Mouse (Mus musculus): ENCODE results near the gene Hoxc9. TPM values are rescaled to one million over a fixed set of nuclear protein-coding genes. Genes with fewer than 3 reads are reported as not detected.

Hoxc9 gene
- total RNA-seq, 2 experiments from 2014 or later, result not detected

DNA sequence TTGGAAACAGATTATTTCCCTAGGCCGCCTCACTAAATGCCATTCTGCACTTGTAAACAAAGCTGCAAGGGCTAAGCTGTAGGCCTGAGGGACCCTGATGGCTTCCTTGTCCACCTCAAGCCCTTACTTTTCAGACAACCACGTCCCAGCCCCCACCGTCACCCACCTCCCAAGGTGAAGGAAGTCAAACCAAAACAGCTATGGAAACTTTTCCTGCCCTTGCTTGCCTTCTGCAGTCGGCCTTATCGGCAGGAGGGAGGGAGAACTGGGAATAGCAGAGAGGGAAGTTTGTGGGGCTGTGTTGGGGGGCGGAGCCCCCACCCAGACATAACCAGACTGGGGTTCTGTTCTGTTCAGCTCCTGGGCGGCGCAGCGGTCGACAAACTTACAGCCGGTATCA lies 16.0 kb downstream of the Hoxc9 start:
- intact Hi-C loops (cut with DNase I), result no loop called here
- DNase-seq (ENCODE audit: low spot score in 2 of 2), result no peak

DNA sequence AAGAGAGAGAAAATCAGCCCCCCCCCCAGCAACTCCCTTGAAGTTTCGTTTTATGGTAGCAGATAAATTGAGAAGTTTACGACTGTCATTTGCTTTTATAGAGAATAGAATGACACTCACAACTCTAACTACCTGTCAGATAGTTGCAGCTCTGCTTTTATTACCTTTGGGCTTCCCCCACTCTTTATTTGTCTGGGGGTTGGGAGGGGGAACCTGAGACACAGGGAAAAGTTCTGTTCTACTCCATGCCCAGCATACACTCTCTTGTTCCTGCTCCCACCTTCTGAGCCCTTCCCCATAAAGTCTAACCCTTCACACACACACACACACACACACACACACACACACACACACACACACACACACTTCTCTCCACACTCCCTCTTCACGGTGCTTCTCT lies 16.6 kb downstream of the Hoxc9 start:
- intact Hi-C loops (cut with DNase I), result no loop called here

DNA sequence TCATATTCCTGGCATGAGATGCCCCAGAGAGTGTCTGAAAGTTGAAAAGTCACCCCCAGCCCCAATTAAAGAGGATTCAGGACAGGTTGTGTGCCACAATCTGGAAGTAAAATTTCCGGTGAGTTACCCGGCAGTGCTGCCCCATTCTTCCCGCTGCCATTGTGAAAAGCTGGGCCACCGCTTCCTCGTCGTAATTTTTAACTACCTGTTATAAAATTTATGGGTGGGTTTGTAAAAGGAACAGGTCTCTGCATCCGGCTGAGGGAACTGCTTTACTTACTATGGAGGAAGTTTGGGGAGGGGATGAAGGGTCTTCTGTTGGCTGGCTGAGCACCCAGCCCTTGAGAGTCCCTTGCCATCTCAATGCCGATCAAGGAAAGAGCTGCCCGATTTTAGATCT lies 20.3 kb downstream of the Hoxc9 start:
- DNase-seq (ENCODE audit: low spot score in 2 of 2), result no peak
- intact Hi-C loops (cut with DNase I), result no loop called here

More for the DNA sequence above, 16.6 kb downstream of the Hoxc9 start:
- no peak for DNase-seq (ENCODE audit: low spot score in 2 of 2)

DNA sequence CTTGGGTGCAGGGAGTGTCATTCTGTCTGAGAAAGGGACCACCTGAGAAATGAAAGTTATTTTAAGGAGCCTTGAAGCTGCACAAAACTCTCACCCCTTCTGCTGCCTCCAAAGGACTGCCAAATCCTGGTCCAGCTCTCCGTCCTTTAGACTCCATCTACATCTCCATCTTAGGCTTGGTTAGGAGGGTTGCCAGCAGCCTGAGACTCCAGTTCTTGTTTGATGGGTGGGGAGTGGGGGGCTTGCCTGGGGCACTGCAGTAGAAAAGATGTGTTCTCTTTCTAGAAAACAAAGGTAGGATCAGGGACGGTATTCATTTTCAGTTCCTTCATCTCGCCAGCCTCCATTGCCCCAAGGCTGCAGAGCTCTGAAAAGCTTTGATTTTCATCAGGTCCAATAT lies 21.2 kb downstream of the Hoxc9 start:
- no peak for DNase-seq (ENCODE audit: low spot score in 2 of 2)
- intact Hi-C loops (cut with DNase I), result no loop called here

DNA sequence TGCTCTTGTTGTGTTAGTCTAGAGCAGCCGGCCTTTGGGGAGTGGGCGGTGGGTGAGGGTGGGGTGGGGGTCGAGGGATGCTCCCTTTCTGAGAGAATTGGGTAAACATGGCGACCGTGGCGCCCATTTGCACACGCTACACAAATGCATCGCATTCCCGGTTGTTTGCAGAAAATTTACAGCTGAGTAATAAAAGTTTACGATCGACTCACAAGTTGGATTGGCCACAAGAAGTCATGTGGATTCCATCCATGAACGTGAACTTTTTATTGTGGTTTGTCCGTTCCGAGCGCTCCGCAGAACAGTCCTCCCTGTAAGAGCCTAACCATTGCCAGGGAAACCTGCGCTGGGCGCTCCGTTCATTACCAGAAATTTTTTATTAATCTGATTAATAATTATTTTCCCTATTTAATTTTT lies 21.7 kb downstream of the Hoxc9 start, which contains the start of gene Hoxc6:
Gene Hoxc6 (plus strand): TSS at position 319 of the 417 bp plus-strand sequence.
- intact Hi-C loops (cut with DNase I), result no loop called here

DNA sequence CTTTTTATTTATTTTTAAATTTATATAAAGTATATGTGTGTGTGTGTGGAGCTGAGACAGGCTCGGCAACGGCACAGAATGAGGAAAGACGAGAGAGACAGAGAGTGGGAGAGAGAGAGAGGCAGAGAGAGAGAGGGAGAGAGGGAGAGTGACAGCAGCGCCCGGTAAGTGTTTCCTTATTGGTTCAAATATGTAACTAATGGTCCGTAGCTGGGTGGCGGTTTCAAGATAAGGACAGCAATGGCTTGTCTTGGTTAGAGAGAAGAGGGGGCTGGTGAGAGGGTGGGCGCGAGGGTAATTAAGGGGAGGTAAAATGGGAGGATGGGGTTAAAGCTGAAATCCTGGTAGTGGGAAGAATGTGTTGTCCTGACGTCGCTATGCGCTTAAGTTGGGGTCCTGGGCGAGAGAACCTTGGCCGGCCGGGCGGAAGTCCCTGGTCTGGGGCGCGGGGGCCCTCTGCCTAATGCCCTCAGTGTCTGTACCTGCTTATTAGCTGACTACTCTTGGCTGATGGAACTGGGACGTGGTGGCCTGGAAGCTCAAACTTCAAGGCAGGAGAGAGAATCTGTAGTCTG lies 22.5 kb downstream of the Hoxc9 start:
- no peak for DNase-seq (ENCODE audit: low spot score in 2 of 2)
- intact Hi-C loops (cut with DNase I), result no loop called here

More for the DNA sequence above, 21.7 kb downstream of the Hoxc9 start, which contains the start of gene Hoxc6:
- DNase-seq (ENCODE audit: low spot score in 2 of 2), result no peak

DNA sequence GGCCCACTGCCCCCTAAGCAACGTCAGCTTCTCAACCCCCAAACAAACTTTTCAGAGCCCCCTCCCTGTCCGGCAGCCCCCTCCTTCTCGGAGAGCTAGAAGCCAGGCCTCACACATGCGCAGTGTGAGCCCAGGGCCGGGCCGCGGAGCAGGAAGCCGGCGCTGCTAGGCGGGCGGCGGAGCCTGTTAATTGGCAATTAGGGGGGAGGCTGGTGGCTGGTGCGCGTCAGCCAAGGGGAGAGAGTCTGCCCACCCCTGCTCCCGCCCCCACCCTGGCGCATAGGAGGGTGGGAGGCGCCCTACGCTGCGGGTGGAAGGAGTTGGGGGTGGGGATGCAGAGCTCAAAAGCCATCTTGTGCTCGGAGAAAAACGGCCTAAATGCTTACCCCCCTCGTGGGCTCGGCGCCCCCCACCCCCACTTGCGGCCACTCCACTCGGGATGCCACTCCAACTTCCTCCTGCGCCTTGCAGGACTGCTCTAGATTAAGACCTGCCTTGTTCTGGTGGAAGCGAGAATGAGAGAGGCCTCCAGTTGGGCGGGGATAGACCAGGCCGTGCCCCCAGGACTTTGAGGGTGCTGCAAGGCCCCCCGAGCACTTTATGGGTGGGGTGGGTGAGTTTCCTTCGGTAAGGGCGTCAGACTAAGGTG lies 23.1 kb downstream of the Hoxc9 start:
- no peak for DNase-seq (ENCODE audit: low spot score in 2 of 2)
- intact Hi-C loops (cut with DNase I), result no loop called here

DNA sequence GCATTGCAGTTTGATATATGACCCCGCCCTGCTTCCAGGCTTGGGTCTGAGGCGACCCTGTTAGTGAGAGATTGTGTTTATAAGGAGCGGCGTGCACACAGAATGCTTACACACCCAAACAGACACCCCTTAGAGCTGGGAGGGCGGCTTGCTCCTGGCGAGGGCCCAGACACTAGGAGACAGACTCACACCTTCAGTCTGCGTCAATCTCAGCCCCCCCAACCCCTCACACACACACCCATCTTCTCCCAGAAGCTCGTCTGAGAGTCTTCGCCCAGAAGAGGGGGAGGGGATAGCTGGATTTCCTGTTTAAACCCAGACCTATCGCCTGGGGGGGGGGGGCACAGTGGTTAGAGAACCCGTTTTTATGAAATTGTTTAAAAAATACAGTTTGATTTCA lies 23.7 kb downstream of the Hoxc9 start:
- DNase-seq (ENCODE audit: low spot score in 2 of 2), result no peak
- intact Hi-C loops (cut with DNase I), result no loop called here

DNA sequence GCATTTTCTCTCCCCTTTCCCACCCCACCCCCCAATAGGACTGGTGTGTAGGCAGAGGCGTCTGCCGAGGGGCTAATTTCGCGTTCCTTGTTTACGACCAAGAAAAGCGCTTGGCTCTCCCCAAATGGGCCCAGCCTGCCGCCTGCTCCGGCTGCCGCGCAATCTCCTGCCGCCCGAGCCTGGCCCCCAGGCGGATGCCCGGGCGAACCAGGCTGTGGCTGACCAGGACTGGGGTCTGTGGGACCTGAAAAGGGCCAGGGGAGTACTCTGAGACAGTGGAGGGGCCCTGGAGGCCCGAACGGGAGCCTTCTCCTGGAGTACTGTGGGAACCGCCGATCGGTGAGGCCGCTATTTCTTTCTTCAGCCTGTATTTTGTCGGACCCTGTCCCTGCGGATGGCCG lies 24.3 kb downstream of the Hoxc9 start:
- intact Hi-C loops (cut with DNase I), result no loop called here
- no peak for DNase-seq (ENCODE audit: low spot score in 2 of 2)

DNA sequence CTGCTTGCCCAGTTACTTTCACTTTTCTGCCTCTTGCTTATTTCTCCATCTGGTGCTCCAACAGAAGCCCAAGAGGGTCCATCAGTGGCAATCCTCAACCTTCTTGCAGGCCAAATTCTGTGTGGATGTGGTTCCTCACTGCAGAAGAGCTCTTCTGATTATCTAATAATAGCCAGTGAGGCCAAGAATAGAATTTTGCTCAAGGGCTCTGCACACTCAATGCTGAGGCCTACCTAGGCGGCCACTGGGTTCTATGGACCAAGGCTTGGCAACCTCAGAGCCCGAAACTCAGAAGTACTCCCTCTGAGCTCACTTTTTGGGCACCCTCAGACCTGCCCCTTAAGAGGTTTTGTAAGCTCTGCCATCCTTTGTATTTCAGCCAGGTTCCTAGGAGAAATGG lies 25.1 kb downstream of the Hoxc9 start:
- DNase-seq (ENCODE audit: low spot score in 2 of 2), result no peak

DNA sequence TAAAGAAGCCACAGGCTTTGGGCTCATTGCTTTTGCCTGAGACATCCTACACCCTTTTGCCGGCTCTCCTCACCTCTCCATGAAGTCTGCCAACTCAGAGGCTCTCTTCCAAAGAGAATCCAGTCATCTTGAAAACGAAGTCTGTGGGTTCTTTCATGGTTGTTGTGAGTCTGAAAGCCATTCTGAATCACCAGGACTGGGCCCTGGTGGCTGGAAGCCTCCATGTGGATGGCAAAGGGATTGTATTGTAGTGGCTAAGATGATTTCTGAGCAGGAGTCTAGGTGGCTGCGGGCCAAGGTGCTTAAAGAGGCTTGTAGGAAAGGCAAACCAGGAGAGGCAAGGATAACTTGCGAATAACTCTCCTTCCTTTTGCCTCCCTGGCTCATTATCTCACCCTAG lies 25.9 kb downstream of the Hoxc9 start:
- intact Hi-C loops (cut with DNase I), result no loop called here
- DNase-seq (ENCODE audit: low spot score in 2 of 2), result no peak

More for the DNA sequence above, 25.1 kb downstream of the Hoxc9 start:
- intact Hi-C loops (cut with DNase I), result no loop called here

DNA sequence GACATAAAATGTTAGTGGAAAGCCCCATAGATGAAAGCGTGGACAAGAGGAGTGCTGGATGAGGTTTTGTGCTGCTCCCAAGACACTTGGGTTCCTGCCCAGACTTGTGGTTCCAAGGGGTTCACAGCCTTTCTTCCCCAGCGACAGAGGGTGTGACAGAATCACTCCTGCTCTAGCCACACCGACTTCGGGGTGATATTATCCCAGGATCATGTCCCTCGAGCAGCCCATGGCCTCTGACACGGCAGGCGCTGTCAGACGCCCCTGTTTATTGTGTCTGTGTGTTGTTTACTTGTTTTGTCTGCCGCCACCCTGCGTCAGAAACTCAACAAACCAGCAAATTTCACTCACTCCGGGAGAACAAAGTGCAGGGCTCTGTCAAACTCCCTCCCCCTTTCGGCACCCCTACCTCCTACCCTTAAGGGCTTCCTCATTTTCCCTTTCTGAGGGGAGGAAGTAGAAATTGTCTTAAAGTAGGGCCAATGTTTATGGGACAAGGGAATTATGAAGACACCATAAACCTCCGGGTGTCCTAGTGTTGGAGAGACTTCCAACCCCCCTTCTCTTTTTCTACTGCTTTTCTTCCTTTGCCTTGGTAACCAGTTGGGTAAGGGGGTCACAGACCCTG lies 26.7 kb downstream of the Hoxc9 start:
- intact Hi-C loops (cut with DNase I), result no loop called here

DNA sequence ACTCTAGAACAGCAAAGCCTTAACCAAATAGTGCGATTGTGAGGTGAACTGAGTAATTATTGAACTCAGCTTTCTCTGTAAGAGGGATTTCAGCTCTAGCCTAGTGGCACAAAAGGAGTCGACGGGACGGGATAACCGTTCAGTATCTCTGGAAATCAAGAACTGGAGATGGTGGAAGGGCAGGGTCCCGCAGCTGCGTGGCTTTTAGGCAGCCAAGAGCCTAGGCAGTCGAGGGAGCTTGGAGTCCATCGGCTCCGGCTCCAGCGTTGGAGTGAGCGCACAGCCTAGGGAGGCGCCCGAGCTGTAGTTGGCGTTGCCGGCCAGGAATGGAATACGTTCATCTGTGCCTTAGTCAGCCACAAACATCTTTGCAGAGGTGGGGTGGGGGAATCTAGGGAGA lies 29.1 kb downstream of the Hoxc9 start:
- intact Hi-C loops (cut with DNase I), result no loop called here
- no peak for DNase-seq (ENCODE audit: low spot score in 2 of 2)

More for the DNA sequence above, 26.7 kb downstream of the Hoxc9 start:
- no peak for DNase-seq (ENCODE audit: low spot score in 2 of 2)

DNA sequence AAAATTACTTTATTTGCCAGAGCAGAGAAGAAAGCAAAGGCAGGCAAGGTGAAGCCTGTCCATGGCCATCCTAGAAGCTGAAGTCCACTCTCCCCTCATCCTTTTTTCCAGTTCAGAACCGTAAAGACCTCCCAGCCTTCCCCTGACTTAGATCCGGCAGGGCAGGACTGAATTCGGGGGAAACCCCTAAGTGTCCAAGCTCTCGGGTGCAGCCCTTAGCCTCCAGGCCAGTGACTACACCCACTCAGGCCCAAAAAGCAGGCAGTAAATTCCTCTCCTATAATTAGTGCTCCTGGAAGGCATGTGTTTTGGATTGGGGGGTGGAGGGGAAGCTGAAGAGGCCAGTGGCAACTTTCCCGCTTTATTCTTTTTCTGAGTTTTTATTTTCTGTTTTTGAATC lies 29.6 kb downstream of the Hoxc9 start:
- no peak for DNase-seq (ENCODE audit: low spot score in 2 of 2)
- intact Hi-C loops (cut with DNase I), result no loop called here

DNA sequence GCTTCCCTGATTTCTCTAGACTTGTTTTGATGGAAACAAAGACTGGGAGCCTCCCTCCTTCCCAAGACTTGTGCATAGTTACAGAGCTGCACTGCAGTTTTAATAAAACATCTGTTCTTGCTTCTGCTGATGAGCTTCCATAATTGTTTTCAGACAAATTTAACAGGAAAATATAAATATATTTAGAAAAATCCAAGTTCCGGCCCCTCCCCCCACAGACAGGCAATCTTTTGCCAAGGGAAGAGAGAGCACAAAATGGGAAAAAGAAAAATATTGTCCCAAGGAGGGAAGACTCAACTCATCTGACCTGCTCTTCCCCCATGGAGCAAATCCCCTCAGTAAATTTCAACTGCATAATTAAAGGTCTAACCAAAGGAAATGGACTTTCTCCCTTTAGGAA lies 30.1 kb downstream of the Hoxc9 start:
- intact Hi-C loops (cut with DNase I), result no loop called here

DNA sequence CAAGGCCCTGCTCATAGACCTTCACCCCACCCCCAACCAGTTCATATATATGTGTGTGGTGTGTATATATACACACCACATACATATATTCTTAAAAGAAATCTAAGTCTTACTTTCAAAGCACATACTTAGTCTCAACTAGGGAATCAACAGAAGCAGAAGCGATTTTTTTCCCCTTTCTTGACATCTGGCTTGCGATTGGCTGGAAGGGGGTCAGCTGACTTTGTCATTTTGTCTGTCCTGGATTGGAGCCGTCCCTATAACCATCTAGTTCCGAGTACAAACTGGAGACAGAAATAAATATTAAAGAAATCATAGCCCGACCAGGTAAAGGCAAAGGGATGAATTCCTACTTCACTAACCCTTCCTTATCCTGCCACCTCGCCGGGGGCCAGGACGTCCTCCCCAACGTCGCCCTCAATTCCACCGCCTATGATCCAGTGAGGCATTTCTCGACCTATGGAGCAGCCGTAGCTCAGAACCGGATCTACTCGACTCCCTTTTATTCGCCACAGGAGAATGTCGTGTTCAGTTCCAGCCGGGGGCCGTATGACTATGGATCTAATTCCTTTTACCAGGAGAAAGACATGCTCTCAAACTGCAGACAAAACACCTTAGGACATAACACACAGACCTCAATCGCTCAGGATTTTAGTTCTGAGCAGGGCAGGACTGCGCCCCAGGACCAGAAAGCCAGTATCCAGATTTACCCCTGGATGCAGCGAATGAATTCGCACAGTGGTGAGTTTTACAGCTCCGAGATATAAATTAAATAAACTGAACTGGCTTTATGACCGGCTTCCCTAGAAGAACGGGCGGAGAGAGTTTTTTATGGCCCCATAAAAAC lies 33.2 kb downstream of the Hoxc9 start:
- DNase-seq (ENCODE audit: low spot score in 2 of 2), result no peak
- intact Hi-C loops (cut with DNase I), result no loop called here

More for the DNA sequence above, 30.1 kb downstream of the Hoxc9 start:
- DNase-seq (ENCODE audit: low spot score in 2 of 2), result no peak

DNA sequence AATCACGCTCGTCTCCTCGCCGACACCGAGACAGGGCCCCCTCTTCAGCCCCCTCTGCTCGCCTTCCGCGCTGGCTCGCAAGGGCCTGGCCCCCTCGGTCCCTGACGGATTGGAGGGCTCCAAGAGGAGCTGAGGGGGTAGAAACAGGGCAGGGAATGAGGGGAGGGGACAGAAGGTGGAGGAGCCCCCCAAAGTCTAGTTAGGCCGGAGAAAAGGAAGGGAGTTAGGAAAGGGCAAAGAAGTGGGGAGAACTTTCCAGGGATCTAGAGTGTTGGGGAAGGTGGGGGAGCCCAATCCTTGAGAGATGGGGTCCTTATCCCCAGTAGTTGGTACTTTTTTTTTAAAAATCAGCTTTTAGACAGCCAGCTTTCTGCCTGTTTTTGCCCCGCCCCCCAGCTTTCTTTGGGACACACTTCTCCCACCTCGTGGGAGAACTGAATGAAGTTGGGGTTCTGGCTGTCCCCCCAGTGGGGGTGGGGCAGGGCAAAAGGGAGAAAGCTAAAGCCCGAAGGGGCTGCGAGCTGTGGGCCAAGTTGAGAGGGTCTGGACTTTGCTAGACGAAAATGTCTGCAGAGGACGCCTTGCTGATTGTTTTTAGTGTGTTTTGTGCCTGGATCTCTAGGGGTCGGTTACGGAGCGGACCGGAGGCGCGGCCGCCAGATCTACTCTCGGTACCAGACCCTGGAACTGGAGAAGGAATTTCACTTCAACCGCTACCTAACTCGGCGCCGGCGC lies 34.0 kb downstream of the Hoxc9 start:
- intact Hi-C loops (cut with DNase I), result no loop called here
- DNase-seq (ENCODE audit: low spot score in 2 of 2), result no peak

DNA sequence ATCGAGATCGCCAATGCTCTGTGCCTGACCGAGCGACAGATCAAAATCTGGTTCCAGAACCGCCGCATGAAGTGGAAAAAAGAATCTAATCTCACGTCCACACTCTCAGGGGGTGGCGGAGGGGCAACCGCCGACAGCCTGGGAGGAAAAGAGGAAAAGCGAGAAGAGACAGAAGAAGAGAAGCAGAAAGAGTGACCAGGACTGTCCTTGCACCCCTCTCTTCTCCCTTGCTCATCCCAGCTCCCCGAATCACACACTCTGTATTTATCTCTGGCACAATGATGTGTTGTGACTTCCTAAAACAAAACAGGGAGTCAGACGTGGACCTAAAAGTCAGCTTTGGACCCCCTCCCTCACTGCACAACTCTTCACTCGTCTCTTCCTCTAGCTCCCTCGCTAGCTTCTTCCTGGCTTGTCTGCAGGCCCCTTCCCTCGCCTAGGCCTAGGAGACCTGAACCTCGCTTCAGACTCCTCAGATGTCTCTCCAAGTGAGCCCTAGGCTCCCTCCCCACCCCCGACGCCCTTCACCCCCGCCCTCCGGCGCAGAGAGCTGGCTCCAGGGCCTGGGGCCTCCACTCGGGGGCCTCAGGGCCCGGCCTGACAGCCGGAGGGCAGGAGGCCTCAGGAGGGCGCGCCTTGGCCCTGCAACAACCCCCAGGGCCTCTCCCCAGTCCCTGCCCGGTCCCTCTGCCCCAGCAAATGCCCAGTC lies 34.8 kb downstream of the Hoxc9 start:
- intact Hi-C loops (cut with DNase I), result no loop called here

More for the DNA sequence above, 34.8 kb downstream of the Hoxc9 start:
- DNase-seq (ENCODE audit: low spot score in 2 of 2), result no peak

Data from left cerebral cortex, postnatal 14 days (tissue).